Mouse (Mus musculus) stomach, embryonic 15.5 days (tissue): ENCODE measurements at regions not wholly inside any gene's neighbourhood (a gene's known extent, or its start where the extent isn't known, plus 50 kb on each side); places are given as distances from the start of the nearest gene placed in this dataset.

Source experiments
- ATAC-seq: fragments of 200-750 bp; cut with Nextera tagmentation; 2 replicates; pipeline ENCODE4 v1.8.0; 2017; ENCODE audit warnings: low read depth, moderate number of reproducible peaks, moderate TSS enrichment; ENCODE audit not compliant: insufficient read depth, low FRiP score
- H3K27ac ChIP-seq: fragments of 300-500 bp; sonication (generic); 2 replicates; pipeline ENCODE4 v1.5.1; 2015; ENCODE audit warnings: mild to moderate bottlenecking, inconsistent platforms
- H3K27me3 ChIP-seq: fragments of 300-500 bp; sonication (generic); replicated peaks from 2 replicates; pipeline ENCODE4 v1.6.1; 2015; ENCODE audit warnings: inconsistent platforms
- H3K36me3 ChIP-seq: fragments of 300-500 bp; sonication (generic); 2 replicates; pipeline ENCODE4 v1.6.1; 2015; ENCODE audit warnings: inconsistent platforms
- H3K4me1 ChIP-seq: fragments of 300-500 bp; sonication (generic); 2 replicates; pipeline ENCODE4 v1.6.1; 2015; ENCODE audit warnings: inconsistent platforms
- H3K4me2 ChIP-seq: fragments of 300-500 bp; sonication (generic); 2 replicates; pipeline ENCODE4 v1.6.1; 2015; ENCODE audit warnings: mild to moderate bottlenecking, inconsistent platforms
- H3K4me3 ChIP-seq: fragments of 300-500 bp; sonication (generic); replicated peaks from 2 replicates; pipeline ENCODE4 v1.5.1; 2015; ENCODE audit warnings: inconsistent platforms
- H3K9ac ChIP-seq: fragments of 300-500 bp; sonication (generic); 2 replicates; pipeline ENCODE4 v1.6.1; 2015; ENCODE audit warnings: inconsistent platforms
- H3K9me3 ChIP-seq: fragments of 300-500 bp; sonication (generic); 2 replicates; pipeline ENCODE4 v1.6.1; 2016; ENCODE audit warnings: inconsistent platforms
- WGBS: fragments of 180-500 bp; shearing (Covaris S2); methylation state at CpG from one replicate; pipeline ENCODE4 v1.1.7; 2015; 5-methylcytosine and 5-hydroxymethylcytosine counted together

DNA sequence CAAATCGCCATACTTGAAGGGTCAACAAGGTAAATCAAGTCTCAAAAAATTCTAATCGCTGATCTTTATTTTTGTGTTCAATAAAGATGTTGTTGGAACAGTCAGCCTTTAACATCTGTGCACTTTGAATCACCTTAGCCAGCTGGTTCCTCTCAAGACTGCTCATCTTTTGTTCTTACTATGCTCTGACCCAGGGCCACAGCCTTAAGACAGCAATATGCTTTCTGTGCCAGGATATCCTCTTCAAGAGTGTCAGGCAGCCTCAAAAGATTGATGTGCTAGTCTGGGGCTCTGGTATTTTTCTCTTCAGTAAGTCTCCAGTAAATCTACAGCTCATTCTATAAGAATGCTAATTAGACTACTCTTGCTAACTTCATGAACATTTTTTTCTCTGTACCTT, 199.9 kb downstream of the Dph6 start:
- no peak overlapping the region for H3K4me2 ChIP-seq
- H3K9ac ChIP-seq: no peak overlapping the region
- ATAC-seq: no peak
- no peak overlapping the region for H3K27ac ChIP-seq
- WGBS: 60% methylated on average over 2 of the region's 2 CpGs
- H3K27me3 ChIP-seq: no peaks in the 10 kb centered on the region
- no peaks in the 10 kb centered on the region for H3K4me1 ChIP-seq
- H3K36me3 ChIP-seq: no peaks in the 10 kb centered on the region
- H3K4me3 ChIP-seq: no peak overlapping the region
- no peaks in the 10 kb centered on the region for H3K9me3 ChIP-seq

DNA sequence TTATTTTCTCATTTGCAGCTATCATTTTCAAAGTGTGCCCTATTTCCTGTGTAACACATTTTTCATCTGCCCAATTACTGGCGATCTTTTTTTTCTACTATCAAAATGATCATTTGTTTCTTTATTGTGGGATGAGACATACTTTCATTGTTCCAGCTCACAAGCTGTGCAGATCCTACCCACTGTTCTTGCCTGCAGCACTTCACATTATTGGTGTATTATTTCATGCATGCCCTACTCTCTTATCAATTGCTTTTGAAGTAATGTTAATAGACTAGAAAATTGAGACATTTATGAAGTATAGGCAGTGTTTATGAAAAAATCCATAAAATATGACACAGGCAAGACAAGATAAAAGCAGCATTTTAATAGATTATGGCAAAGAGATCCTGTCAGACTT, 204.6 kb downstream of the Dph6 start:
- no peak overlapping the region for H3K9ac ChIP-seq
- H3K9me3 ChIP-seq: no peaks in the 10 kb centered on the region
- no peak for ATAC-seq
- no peaks in the 10 kb centered on the region for H3K4me1 ChIP-seq
- no peaks in the 10 kb centered on the region for H3K27me3 ChIP-seq
- 80% methylated on average over 1 of the region's 1 CpGs for WGBS
- no peak overlapping the region for H3K4me3 ChIP-seq
- H3K36me3 ChIP-seq: no peaks in the 10 kb centered on the region
- H3K4me2 ChIP-seq: no peak overlapping the region
- H3K27ac ChIP-seq: no peak overlapping the region

DNA sequence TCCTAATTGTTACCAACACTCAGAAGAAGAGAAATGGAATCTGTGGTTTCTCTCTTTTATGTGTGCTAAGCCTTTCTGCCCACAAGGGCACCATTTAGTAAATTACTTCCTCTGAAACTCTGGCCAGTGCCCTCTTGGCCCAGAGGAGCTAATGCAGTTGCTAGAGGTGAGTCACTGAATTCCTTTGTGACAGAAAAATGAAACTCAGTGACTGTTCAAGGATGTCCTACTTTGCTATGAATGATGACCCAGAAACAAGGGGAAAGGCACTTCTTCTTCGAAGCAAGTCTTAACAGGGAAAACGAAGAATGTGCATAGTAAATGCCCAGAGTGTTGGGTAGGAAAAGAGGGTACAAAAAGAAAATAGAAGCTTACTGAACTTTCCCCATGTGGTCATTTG, 211.0 kb downstream of the Dph6 start:
- H3K27ac ChIP-seq: no peak overlapping the region
- no peaks in the 10 kb centered on the region for H3K36me3 ChIP-seq
- no peaks in the 10 kb centered on the region for H3K4me1 ChIP-seq
- no peaks in the 10 kb centered on the region for H3K9me3 ChIP-seq
- H3K9ac ChIP-seq: no peak overlapping the region
- H3K27me3 ChIP-seq: no peaks in the 10 kb centered on the region
- no peak overlapping the region for H3K4me2 ChIP-seq
- no peak overlapping the region for H3K4me3 ChIP-seq
- no peak for ATAC-seq
- 58% methylated on average over 2 of the region's 2 CpGs for WGBS

DNA sequence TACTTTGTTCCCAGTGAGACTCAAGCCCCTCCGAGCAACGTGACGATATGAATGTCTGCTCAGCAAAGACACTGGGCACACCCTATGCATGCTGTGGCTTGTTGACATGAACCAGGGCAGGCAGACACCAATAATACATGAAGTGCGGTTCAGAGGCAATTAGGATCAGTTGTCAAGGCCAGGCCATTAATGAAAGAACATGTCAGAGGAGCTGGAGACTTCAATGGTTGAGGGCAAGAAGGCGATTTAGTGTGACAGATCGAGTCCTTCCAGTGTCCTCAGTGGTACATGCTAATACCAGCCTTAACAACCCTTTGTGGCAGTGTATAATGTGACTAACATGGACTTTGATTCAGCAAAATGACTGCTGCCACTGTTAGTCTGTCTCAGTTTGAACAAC, 213.8 kb downstream of the Dph6 start:
- H3K27ac ChIP-seq: no peak overlapping the region
- H3K27me3 ChIP-seq: no peaks in the 10 kb centered on the region
- H3K4me3 ChIP-seq: no peak overlapping the region
- no peaks in the 10 kb centered on the region for H3K36me3 ChIP-seq
- no peak overlapping the region for H3K4me2 ChIP-seq
- H3K4me1 ChIP-seq: no peaks in the 10 kb centered on the region
- 43% methylated on average over 6 of the region's 6 CpGs for WGBS
- no peaks in the 10 kb centered on the region for H3K9me3 ChIP-seq
- ATAC-seq: no peak; the same call in 1 of the 2 replicates
- no peak overlapping the region for H3K9ac ChIP-seq

DNA sequence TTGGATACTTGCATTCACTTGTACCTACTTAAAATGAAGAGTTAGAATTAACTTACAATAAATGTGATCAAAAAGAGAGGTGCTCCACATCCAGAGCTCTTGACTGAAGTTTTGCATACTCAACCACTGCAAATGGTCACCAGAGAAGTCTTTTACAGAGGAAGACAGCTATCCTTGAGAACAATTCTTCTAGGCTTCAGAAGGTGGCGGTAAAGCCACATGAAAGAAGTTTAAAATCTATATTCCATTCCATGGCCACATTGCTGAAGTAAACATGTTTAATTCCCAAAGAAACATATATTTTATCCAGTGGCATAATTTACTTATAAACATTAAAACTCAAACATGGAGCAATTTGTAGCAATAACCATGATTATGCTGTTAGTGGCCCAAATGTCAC, 215.1 kb downstream of the Dph6 start:
- Histone ChIP-seq H3K4me1 (no peaks in the 10 kb centered on the region), H3K9me3 (no peaks in the 10 kb centered on the region), H3K27me3 (no peaks in the 10 kb centered on the region), H3K4me3 (no peak overlapping the region), H3K36me3 (no peaks in the 10 kb centered on the region), H3K4me2 (no peak overlapping the region), H3K9ac (no peak overlapping the region), H3K27ac (no peak overlapping the region)
- 38% methylated on average over 1 of the region's 1 CpGs for WGBS
- ATAC-seq: no peak

DNA sequence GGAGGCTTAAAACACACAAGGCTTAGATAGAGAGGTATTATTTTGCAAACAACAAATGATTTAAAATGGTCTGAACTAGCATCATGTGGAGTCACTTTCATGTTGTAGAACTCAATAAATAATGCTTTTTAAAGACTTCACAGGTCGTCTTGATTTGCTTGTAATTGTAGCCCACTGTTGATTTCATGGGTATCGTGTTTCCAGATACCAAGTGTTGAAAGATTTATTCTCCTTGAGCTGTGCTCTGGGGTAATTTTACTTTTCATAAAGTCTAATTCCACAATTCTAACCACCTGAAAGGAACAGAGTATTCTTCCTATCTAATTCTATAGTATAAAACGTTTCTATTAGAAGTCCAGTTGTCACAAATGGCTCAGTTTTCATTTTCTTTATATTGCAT, 216.7 kb downstream of the Dph6 start:
- Histone ChIP-seq H3K27ac (no peak overlapping the region), H3K9me3 (no peaks in the 10 kb centered on the region), H3K9ac (no peak overlapping the region), H3K4me2 (no peak overlapping the region), H3K4me3 (no peak overlapping the region), H3K27me3 (no peaks in the 10 kb centered on the region), H3K36me3 (no peaks in the 10 kb centered on the region), H3K4me1 (no peaks in the 10 kb centered on the region)
- no peak for ATAC-seq
- WGBS: 45% methylated on average over 3 of the region's 3 CpGs

DNA sequence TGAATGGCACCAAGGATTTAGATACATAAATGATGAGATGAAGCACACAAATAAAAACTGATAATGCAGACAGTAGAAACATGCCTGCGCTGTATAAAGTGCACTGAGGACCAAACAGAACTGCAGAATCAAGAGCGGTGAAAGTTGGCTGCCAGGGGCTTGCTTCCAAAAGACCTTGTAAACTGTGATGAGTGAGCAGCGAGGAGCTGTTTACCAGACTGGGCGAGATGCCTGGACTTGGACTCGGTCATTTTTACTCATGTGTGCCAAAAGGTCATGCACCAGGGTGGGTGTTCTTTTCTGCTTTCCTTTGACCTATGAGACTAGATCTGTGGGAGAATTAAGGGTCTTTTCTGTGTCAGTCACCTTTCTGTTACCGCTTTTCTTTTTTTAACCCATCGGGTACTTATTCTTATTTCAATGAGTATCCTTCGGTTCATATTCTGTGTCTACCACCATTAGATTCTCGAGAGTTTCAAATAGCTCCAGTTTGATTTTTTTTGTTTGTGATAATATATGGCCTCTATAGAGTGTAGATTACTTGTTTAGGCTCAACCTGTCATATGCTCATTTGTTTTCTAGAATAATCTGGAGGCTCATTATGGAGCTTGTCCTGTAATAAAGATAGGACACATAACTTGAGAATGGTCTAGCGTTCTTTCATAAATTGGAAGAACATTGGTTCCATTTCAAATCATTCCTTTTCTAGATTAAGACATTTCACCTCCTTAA, 226.3 kb upstream of the Zfp770 start:
- no peaks in the 10 kb centered on the region for H3K4me1 ChIP-seq
- no peak for ATAC-seq
- H3K4me3 ChIP-seq: no peak overlapping the region
- H3K9me3 ChIP-seq: no peaks in the 10 kb centered on the region
- H3K4me2 ChIP-seq: no peak overlapping the region
- no peaks in the 10 kb centered on the region for H3K36me3 ChIP-seq
- H3K9ac ChIP-seq: no peak overlapping the region
- H3K27me3 ChIP-seq: no peaks in the 10 kb centered on the region
- no peak overlapping the region for H3K27ac ChIP-seq
- 71% methylated on average over 10 of the region's 10 CpGs for WGBS

DNA sequence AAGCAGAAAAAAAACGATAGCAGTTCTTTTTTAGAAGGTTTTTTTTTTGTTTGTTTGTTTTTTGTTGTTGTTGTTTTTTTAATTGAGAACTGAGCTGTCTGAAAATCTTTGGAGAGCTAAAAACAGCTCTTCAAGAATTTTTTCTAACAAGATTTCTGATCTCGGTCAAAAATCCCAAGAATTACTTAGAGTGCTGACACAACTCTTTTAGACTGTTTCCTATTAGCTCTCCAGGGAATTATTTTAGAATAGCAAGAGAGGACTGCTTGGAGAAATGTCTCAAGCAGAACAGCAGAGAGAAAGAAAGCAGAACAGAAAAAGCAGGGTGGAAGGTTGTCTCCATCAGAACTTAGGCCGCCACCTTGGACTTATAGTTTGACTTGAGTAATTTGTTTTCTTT, 218.1 kb upstream of the Zfp770 start:
- WGBS: 64% methylated on average over 3 of the region's 3 CpGs
- Histone ChIP-seq H3K36me3 (no peaks in the 10 kb centered on the region), H3K9me3 (no peaks in the 10 kb centered on the region), H3K4me2 (no peak overlapping the region), H3K27ac (no peak overlapping the region), H3K4me3 (no peak overlapping the region), H3K9ac (no peak overlapping the region), H3K4me1 (no peaks in the 10 kb centered on the region), H3K27me3 (no peaks in the 10 kb centered on the region)
- no peak for ATAC-seq

DNA sequence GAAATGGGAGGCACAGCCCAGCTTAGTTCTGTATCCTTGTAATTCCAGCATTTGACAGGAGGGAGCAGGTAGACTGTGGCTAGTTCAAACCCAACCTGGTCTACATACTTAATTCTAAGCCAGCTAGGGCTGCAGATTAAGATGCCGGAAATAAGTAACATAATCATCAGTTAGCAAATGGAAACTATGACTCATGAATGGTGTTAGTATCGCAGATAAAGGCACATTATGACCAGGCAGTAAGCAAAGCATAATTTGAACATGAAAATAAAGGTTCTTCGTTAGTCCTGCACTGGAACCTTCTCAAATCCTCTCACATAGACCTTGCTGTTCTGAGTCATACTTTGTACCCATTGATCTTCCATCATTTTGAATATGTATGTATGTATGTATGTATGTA, 211.7 kb upstream of the Zfp770 start:
- Histone ChIP-seq H3K36me3 (no peaks in the 10 kb centered on the region), H3K27me3 (no peaks in the 10 kb centered on the region), H3K4me3 (no peak overlapping the region), H3K27ac (no peak overlapping the region), H3K4me2 (no peak overlapping the region), H3K9me3 (no peaks in the 10 kb centered on the region), H3K9ac (no peak overlapping the region), H3K4me1 (no peaks in the 10 kb centered on the region)
- 84% methylated on average over 3 of the region's 3 CpGs for WGBS
- ATAC-seq: no peak

DNA sequence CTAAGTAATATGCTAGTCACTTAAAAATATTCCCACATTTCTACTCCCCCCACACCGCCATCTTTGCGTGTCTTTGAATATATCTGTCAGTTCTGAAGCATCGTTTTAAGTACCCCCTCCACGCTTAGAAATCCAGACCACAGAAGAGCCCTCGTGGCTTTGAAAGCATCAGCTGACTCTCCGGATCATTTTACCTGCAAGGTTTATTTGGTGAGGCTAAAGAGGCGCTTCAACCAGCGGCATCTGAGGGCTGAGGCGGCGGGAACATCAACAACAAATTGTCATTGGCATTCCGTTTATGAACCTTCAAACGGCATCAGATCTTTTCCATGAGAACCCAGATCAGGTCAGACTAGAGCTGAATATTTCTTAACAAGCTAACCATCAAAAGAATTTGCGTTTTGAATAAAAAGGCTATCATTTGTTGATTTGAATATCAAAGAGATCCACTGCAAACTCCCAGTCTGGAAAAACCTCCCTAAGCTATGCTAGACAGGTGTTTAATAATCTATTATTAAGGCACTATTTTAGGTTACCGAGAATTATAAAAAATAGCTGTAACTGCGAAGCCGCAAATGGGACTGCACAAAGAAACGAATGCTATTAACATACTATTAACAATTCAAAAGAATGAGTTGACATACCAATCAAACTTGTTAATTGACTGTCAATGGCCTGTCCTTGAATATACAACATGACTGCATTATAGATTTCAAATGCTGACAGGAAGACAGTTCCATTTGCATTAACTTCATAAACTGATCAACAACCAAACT, 210.9 kb upstream of the Zfp770 start:
- Histone ChIP-seq H3K4me1 (no peaks in the 10 kb centered on the region), H3K27me3 (no peaks in the 10 kb centered on the region), H3K4me2 (no peak overlapping the region), H3K36me3 (no peaks in the 10 kb centered on the region), H3K9ac (no peak overlapping the region), H3K4me3 (no peak overlapping the region), H3K9me3 (no peaks in the 10 kb centered on the region), H3K27ac (no peak overlapping the region)
- ATAC-seq: no peak
- 54% methylated on average over 17 of the region's 17 CpGs for WGBS

DNA sequence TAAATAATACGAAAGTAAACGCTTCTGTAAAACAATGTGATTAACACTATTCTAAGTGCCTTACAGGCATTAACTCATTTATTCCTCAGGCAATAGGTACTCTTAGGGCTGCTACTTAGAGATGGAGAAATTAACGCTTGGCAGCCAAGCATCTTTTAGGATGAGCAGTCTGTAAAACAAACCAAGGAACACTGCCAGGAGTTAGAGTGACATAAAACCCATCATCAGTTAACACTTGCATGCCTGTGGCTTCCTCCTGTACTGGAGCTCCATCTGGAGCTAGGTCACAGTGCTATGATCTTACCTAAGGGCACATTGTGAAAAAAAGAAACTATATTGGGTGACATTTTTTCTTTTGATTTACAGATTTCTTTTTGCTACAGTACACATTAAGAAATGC, 209.4 kb upstream of the Zfp770 start:
- Histone ChIP-seq H3K27me3 (no peaks in the 10 kb centered on the region), H3K36me3 (no peaks in the 10 kb centered on the region), H3K9ac (no peak overlapping the region), H3K4me3 (no peak overlapping the region), H3K4me2 (no peak overlapping the region), H3K9me3 (no peaks in the 10 kb centered on the region), H3K4me1 (no peaks in the 10 kb centered on the region), H3K27ac (no peak overlapping the region)
- ATAC-seq: no peak
- WGBS: 80% methylated on average over 3 of the region's 3 CpGs

DNA sequence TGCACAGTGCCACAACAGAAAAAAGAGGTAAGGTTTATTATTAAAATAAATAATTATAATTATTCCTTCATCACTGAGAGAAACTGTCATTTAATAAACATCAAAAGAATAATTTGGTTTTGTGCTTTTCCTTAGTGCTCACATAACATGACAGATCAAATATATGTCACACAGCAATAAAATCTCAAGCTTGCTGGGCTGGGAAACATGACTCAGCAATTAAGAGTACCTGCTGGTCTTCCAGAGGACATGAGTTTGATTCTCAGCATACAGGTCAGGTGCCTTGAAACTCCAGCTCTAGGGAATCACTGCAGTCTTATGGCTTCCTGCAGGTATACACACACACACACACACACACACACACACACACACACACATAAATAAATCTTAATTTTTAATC, 208.3 kb upstream of the Zfp770 start:
- H3K4me2 ChIP-seq: no peak overlapping the region
- H3K36me3 ChIP-seq: no peaks in the 10 kb centered on the region
- ATAC-seq: no peak
- H3K9ac ChIP-seq: no peak overlapping the region
- H3K27ac ChIP-seq: no peak overlapping the region
- H3K27me3 ChIP-seq: no peaks in the 10 kb centered on the region
- no peak overlapping the region for H3K4me3 ChIP-seq
- H3K9me3 ChIP-seq: no peaks in the 10 kb centered on the region
- H3K4me1 ChIP-seq: no peaks in the 10 kb centered on the region
